Mouse (Mus musculus) neural tube, postnatal 0 days (tissue): ENCODE measurements around the gene Rpl35. TPM values are rescaled to one million over a fixed set of nuclear protein-coding genes. Genes with fewer than 3 reads are reported as not detected.

Source experiments
- polyA plus RNA-seq: library from polyadenylated mRNA; unstranded; fragments of >200 nt; fragmentation: Nextera tagmentation; extraction: Ambion mirVana; gene quantifications from 2 replicates; pipeline ENCODE4 v1.2.1, GENCODE M21; 2015

The Rpl35 gene
- polyA plus RNA-seq, result 492 and 615 TPM in 2 replicates

GRCm38 (mm10) chr2:39005574-39006079 lies at the start of gene Rpl35:
Gene Rpl35 (minus strand): TSS chr2:39005624.

GRCm38 (mm10) chr2:39004880-39005435 lies 466 bp downstream of the Rpl35 start, which contains the start of gene Arpc5l:
Gene Arpc5l (plus strand): TSS chr2:39005348.

GRCm38 (mm10) chr2:38997386-38998374 lies 7.7 kb downstream of the Rpl35 start, which contains the start of gene Wdr38:
Gene Wdr38 (plus strand): TSS chr2:38997476.

Other genes with a start within 250 kb of the Rpl35 start
- 1.7 and 1.9 TPM in 2 replicates for gene Nr6a1, start 77.9 kb downstream of the Rpl35 start, polyA plus RNA-seq
- gene Olfml2a, start 73.6 kb downstream of the Rpl35 start, polyA plus RNA-seq, result 4.2 and 5.2 TPM in 2 replicates
- 1.5 and 1.7 TPM in 2 replicates for gene Wdr38, start 8.1 kb downstream of the Rpl35 start, polyA plus RNA-seq
- 169 and 177 TPM in 2 replicates for gene Arpc5l, start 276 bp downstream of the Rpl35 start, polyA plus RNA-seq
- 22.5 and 25.4 TPM in 2 replicates for gene Golga1, start 59.9 kb upstream of the Rpl35 start, polyA plus RNA-seq
- gene Scai, start 185.1 kb upstream of the Rpl35 start, polyA plus RNA-seq, result 12.9 and 15.3 TPM in 2 replicates
- gene Ppp6c, start 220.8 kb upstream of the Rpl35 start, polyA plus RNA-seq, result 47.2 and 56.9 TPM in 2 replicates